Mouse (Mus musculus) heart, embryonic 14.5 days (tissue): Measurements from ENCODE around the gene Asb18. TPM values are rescaled to one million over a fixed set of nuclear protein-coding genes. Genes with fewer than 3 reads are reported as not detected.

Experiments
- ATAC-seq: fragments of 200-750 bp; cut with Nextera tagmentation; 2 replicates; pipeline ENCODE4 v1.8.0; 2017; ENCODE audit warnings: low read depth, moderate TSS enrichment; ENCODE audit not compliant: insufficient number of reproducible peaks, insufficient read depth, low FRiP score
- H3K27ac ChIP-seq, 2 experiments: fragments of 200-500 bp in 1 of 2; fragments of 300-500 bp in 1 of 2; sonication (generic) in 1 of 2; replicated peaks in 1 of 2; 2 replicates each; pipeline ENCODE4 v1.5.1; 2012 to 2014; ENCODE audit warnings: low read depth in 2 of 2, low read length in 2 of 2, control low read depth in 1 of 2, mild to moderate bottlenecking in 1 of 2, mixed read lengths in 1 of 2; ENCODE audit not compliant: control insufficient read depth in 1 of 2, insufficient read depth in 1 of 2
- H3K27me3 ChIP-seq: fragments of 300-500 bp; sonication (generic); 2 replicates; pipeline ENCODE4 v1.6.1; 2014; ENCODE audit warnings: mild to moderate bottlenecking, low read length, control low read depth; ENCODE audit not compliant: control insufficient read depth, insufficient read depth
- H3K36me3 ChIP-seq: fragments of 300-500 bp; sonication (generic); 2 replicates; pipeline ENCODE4 v1.6.1; 2014; ENCODE audit warnings: mild to moderate bottlenecking, control low read depth, low read length, mixed read lengths; ENCODE audit not compliant: control insufficient read depth, insufficient read depth
- H3K4me1 ChIP-seq, 2 experiments: fragments of 200-500 bp in 1 of 2; fragments of 300-500 bp in 1 of 2; sonication (generic) in 1 of 2; 2 replicates each; pipeline ENCODE4 v1.6.1; 2012 to 2014; ENCODE audit warnings: low read length in 2 of 2, control low read depth in 1 of 2, mixed read lengths in 1 of 2; ENCODE audit not compliant: control insufficient read depth in 2 of 2, insufficient read depth in 2 of 2
- H3K4me2 ChIP-seq: fragments of 300-500 bp; sonication (generic); 2 replicates; pipeline ENCODE4 v1.6.1; 2014; ENCODE audit warnings: mild to moderate bottlenecking, low read length
- H3K4me3 ChIP-seq, 2 experiments: fragments of 200-500 bp in 1 of 2; fragments of 300-500 bp in 1 of 2; sonication (generic) in 1 of 2; 2 replicates each; pipeline ENCODE4 v1.5.1; 2012 to 2014; ENCODE audit warnings: low read length in 2 of 2, mild to moderate bottlenecking in 2 of 2, control low read depth in 1 of 2, low read depth in 1 of 2, moderate library complexity in 1 of 2; ENCODE audit not compliant: control insufficient read depth in 1 of 2, insufficient read depth in 1 of 2
- H3K9ac ChIP-seq: fragments of 300-500 bp; sonication (generic); 2 replicates; pipeline ENCODE4 v1.6.1; 2014; ENCODE audit warnings: mild to moderate bottlenecking, low read length
- H3K9me3 ChIP-seq: fragments of 300-500 bp; sonication (generic); 2 replicates; pipeline ENCODE4 v1.6.1; 2016; ENCODE audit warnings: low read length, control low read depth; ENCODE audit not compliant: control insufficient read depth
- WGBS: fragments of 180-500 bp; shearing (Covaris S2); extraction: QIAGEN DNeasy Blood & Tissue Kit; methylation state at CpG from one replicate; pipeline ENCODE4 v1.1.7; 2014; 5-methylcytosine and 5-hydroxymethylcytosine counted together
- polyA plus RNA-seq: library from polyadenylated mRNA; unstranded; fragments of >200 nt; fragmentation: Nextera tagmentation; extraction: Ambion mirVana; gene quantifications from 2 replicates; pipeline ENCODE4 v1.2.1, GENCODE M21; 2014

Gene Asb18
- polyA plus RNA-seq, 1 experiment from 2014 or later, result 1.0 TPM

- 63% methylated on average over 8 of the region's 8 CpGs for WGBS
- H3K4me3 ChIP-seq, result no peak overlapping the region
- H3K9me3 ChIP-seq, result no peaks in the 10 kb centered on the region
- no peak for ATAC-seq
- no peaks in the 10 kb centered on the region for H3K36me3 ChIP-seq
- H3K4me2 ChIP-seq, result no peak overlapping the region
- no peak overlapping the region for H3K9ac ChIP-seq
- H3K4me1 ChIP-seq, result 0 out of 4 replicates have a peak, but pooled peaks cover 0 to 3% of the 10 kb centered on the region in 2 experiments
- no peak overlapping the region for H3K27ac ChIP-seq
- H3K27me3 ChIP-seq, result peaks cover 48% of the 10 kb centered on the region
These were observed 42.6 kb downstream of the Asb18 start for GRCm38 (mm10) chr1:89971848-89972247.

GRCm38 (mm10) chr1:89969714-89970110 lies 44.8 kb downstream of the Asb18 start:
- peaks cover 50% of the 10 kb centered on the region for H3K27me3 ChIP-seq
- H3K4me1 ChIP-seq, result 0 out of 4 replicates have a peak, but pooled peaks cover 0 to 3% of the 10 kb centered on the region in 2 experiments
- H3K36me3 ChIP-seq, result no peaks in the 10 kb centered on the region
- no peak overlapping the region for H3K4me2 ChIP-seq
- no peak overlapping the region for H3K4me3 ChIP-seq
- 79% methylated on average over 4 of the region's 4 CpGs for WGBS
- no peaks in the 10 kb centered on the region for H3K9me3 ChIP-seq
- no peak overlapping the region for H3K9ac ChIP-seq
- ATAC-seq, result no peak
- H3K27ac ChIP-seq, result no peak overlapping the region

- Histone ChIP-seq H3K9ac (no peak overlapping the region), H3K4me1 (0 out of 4 replicates have a peak, but pooled peaks cover 0 to 3% of the 10 kb centered on the region in 2 experiments), H3K9me3 (no peaks in the 10 kb centered on the region), H3K27me3 (peaks cover 52% of the 10 kb centered on the region), H3K27ac (no peak overlapping the region), H3K36me3 (no peaks in the 10 kb centered on the region), H3K4me3 (peak overlapping the region in 1 of 2 experiments; percentile 67; a peak in 2 of 4 replicates), H3K4me2 (peak overlapping the region; percentile 89)
- 41% methylated on average over 10 of the region's 10 CpGs for WGBS
- ATAC-seq, result no peak
These were observed 45.3 kb downstream of the Asb18 start for GRCm38 (mm10) chr1:89969072-89969713.

GRCm38 (mm10) chr1:89968111-89968851 lies 46.2 kb downstream of the Asb18 start:
- H3K4me3 ChIP-seq, result peak overlapping the region; percentile 67
- 1% methylated on average over 95 of the region's 95 CpGs for WGBS
- 0 out of 4 replicates have a peak, but pooled peaks cover 0 to 3% of the 10 kb centered on the region in 2 experiments for H3K4me1 ChIP-seq
- no peaks in the 10 kb centered on the region for H3K36me3 ChIP-seq
- no peak overlapping the region for H3K27ac ChIP-seq
- peak overlapping the region; percentile 89 for H3K4me2 ChIP-seq
- peak overlapping the region; percentile 68 for H3K9ac ChIP-seq
- H3K27me3 ChIP-seq, result peaks cover 53% of the 10 kb centered on the region
- H3K9me3 ChIP-seq, result no peaks in the 10 kb centered on the region
- ATAC-seq, result no peak

- Histone ChIP-seq H3K4me1 (0 out of 4 replicates have a peak, but pooled peaks cover 0 to 3% of the 10 kb centered on the region in 2 experiments), H3K9me3 (no peaks in the 10 kb centered on the region), H3K4me2 (peak overlapping the region; percentile 89), H3K27me3 (peaks cover 53% of the 10 kb centered on the region), H3K4me3 (peak overlapping the region in 1 of 2 experiments; percentile 67; a peak in 1 of 4 replicates), H3K9ac (no peak overlapping the region), H3K36me3 (no peaks in the 10 kb centered on the region), H3K27ac (no peak overlapping the region)
- 20% methylated on average over 9 of the region's 9 CpGs for WGBS
- ATAC-seq, result no peak
These were observed 46.9 kb downstream of the Asb18 start for GRCm38 (mm10) chr1:89967585-89967984.

- WGBS, result 66% methylated on average over 12 of the region's 12 CpGs
- H3K4me2 ChIP-seq, result no peak overlapping the region
- no peaks in the 10 kb centered on the region for H3K9me3 ChIP-seq
- peaks cover 0 to 3% of the 10 kb centered on the region in 2 experiments; a peak in 1 of 4 replicates for H3K4me1 ChIP-seq
- no peak overlapping the region for H3K4me3 ChIP-seq
- ATAC-seq, result no peak
- no peak overlapping the region for H3K9ac ChIP-seq
- H3K27ac ChIP-seq, result no peak overlapping the region
- H3K36me3 ChIP-seq, result no peaks in the 10 kb centered on the region
- peaks cover 42% of the 10 kb centered on the region for H3K27me3 ChIP-seq
These were observed 50.0 kb downstream of the Asb18 start for GRCm38 (mm10) chr1:89964426-89964825.

- H3K4me2 ChIP-seq, result no peak overlapping the region
- H3K9ac ChIP-seq, result no peak overlapping the region
- no peak overlapping the region for H3K27ac ChIP-seq
- WGBS, result 86% methylated on average over 2 of the region's 2 CpGs
- H3K4me1 ChIP-seq, result no peaks in the 10 kb centered on the region; a peak in 1 of 4 replicates
- no peaks in the 10 kb centered on the region for H3K36me3 ChIP-seq
- H3K27me3 ChIP-seq, result peaks cover 33% of the 10 kb centered on the region
- no peaks in the 10 kb centered on the region for H3K9me3 ChIP-seq
- ATAC-seq, result no peak
- H3K4me3 ChIP-seq, result no peak overlapping the region
These were observed 51.2 kb downstream of the Asb18 start for GRCm38 (mm10) chr1:89963296-89963695.
